Mouse (Mus musculus): ENCODE results near the gene Mroh7. TPM values are rescaled to one million over a fixed set of nuclear protein-coding genes. Genes with fewer than 3 reads are reported as not detected.

Mroh7 gene
- polyA plus RNA-seq, 2 experiments, result 0.06 to 0.22 TPM

DNA sequence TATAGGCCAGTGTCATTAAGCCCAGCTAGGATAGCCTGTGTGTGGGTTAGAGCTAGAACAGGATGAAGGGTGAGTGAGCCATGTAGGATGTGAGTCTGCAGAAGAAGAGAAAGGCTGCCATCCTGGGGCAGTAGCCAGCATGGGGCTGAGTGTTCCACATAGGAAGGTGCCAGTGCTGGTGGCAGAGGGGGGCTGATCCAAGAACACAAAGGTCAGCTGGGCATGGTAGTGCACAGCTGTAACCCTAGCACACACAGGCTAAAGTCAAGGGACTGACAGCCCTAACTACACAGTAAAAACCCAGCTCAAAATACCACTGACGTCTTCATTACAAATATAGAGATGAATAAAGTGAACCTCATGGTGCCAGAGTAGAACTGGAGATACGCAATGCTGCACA is 64.2 kb downstream of the Mroh7 start:
- H3K27ac ChIP-seq, result no peak overlapping the region
- peaks cover 91% of the 10 kb centered on the region for H3K36me3 ChIP-seq (replicated peaks; ENCODE audit: control insufficient read depth, insufficient read depth, low read depth)
- TF ChIP-seq EP300 (IDR thresholded peaks at IDR 0.05; ENCODE audit: low read depth) (no peak), CTCF (IDR thresholded peaks at IDR 0.05; ENCODE audit: low read depth) (no peak)
- H3K27me3 ChIP-seq (ENCODE audit: control insufficient read depth, insufficient read depth, low read length), result no peaks in the 10 kb centered on the region
- no peaks in the 10 kb centered on the region for H3K9me3 ChIP-seq (ENCODE audit: control insufficient read depth, low read length)
- no peak overlapping the region for H3K4me2 ChIP-seq (ENCODE audit: low read depth)
- ATAC-seq (ENCODE audit: insufficient read depth) (no peak), DNase-seq (ENCODE audit: low read depth in 3 of 3, low spot score in 3 of 3) (no peak)
- no peak overlapping the region for H3K9ac ChIP-seq (replicated peaks)
- H3K4me1 ChIP-seq (replicated peaks; ENCODE audit: control insufficient read depth in 2 of 2, insufficient read depth in 2 of 2, low read length in 1 of 2), result no peaks in the 10 kb centered on the region
- WGBS (ENCODE audit: insufficient replicate concordance), result 79% methylated on average over 2 of the region's 2 CpGs
- H3K4me3 ChIP-seq (ENCODE audit: insufficient read depth in 1 of 2, low read depth in 2 of 2, low read length in 2 of 2), result no peak overlapping the region

DNA sequence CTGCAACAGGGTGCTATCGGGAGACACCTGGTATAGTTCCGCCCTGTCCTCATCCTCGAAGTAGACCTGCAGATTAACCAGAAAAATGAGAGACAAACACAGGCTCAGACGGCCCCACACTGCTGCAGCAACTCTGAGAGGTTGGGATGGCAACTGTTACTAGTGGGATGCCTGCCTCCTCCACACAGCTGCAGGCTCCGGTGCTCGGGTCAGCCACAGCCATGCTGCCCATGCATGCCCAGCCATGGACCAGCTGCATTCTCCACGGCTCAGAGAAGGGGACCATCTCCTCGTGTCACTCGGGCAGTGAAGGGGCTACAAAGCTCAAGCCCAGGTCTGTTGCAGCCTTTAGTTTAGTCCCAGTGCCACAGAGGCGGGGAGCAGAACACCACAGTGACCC is 65.1 kb downstream of the Mroh7 start:
- no peaks in the 10 kb centered on the region for H3K9me3 ChIP-seq (ENCODE audit: control insufficient read depth, low read length)
- DNase-seq (ENCODE audit: low read depth in 3 of 3, low spot score in 3 of 3) (no peak), ATAC-seq (ENCODE audit: insufficient read depth) (no peak)
- H3K27me3 ChIP-seq (ENCODE audit: control insufficient read depth, insufficient read depth, low read length), result no peaks in the 10 kb centered on the region
- H3K4me2 ChIP-seq (ENCODE audit: low read depth), result no peak overlapping the region
- H3K9ac ChIP-seq (replicated peaks), result no peak overlapping the region
- no peak overlapping the region for H3K27ac ChIP-seq
- H3K4me3 ChIP-seq (ENCODE audit: insufficient read depth in 1 of 2, low read depth in 2 of 2, low read length in 2 of 2), result no peak overlapping the region
- H3K4me1 ChIP-seq (replicated peaks; ENCODE audit: control insufficient read depth in 2 of 2, insufficient read depth in 2 of 2, low read length in 1 of 2), result no peaks in the 10 kb centered on the region
- H3K36me3 ChIP-seq (replicated peaks; ENCODE audit: control insufficient read depth, insufficient read depth, low read depth), result peaks cover 86% of the 10 kb centered on the region
- TF ChIP-seq CTCF (IDR thresholded peaks at IDR 0.05; ENCODE audit: low read depth) (no peak), EP300 (IDR thresholded peaks at IDR 0.05; ENCODE audit: low read depth) (no peak)
- WGBS (ENCODE audit: insufficient replicate concordance), result 82% methylated on average over 10 of the region's 10 CpGs

DNA sequence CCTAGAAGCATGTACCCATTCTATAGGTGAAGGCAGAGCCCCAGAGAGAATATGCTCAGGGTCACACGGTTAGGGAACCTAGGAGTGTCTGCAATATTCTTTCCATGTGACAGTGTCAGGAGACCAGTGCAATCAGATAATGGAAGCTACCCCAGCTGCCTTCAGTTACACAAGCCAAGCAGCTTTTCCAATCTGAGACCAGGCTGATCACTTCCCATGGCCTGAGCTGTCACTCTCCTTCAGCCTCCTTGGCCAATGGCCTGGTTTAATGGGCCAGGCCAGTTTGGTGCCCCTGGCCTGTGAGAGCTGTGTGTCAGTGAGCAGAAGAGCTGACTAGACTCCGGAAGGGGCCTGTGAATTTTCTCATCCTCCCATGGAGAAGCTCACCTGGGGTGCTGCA is 65.5 kb downstream of the Mroh7 start:
- Histone ChIP-seq H3K9ac (replicated peaks) (no peak overlapping the region), H3K4me1 (replicated peaks; ENCODE audit: control insufficient read depth in 2 of 2, insufficient read depth in 2 of 2, low read length in 1 of 2) (no peaks in the 10 kb centered on the region), H3K4me3 (ENCODE audit: insufficient read depth in 1 of 2, low read depth in 2 of 2, low read length in 2 of 2) (no peak overlapping the region), H3K9me3 (ENCODE audit: control insufficient read depth, low read length) (no peaks in the 10 kb centered on the region), H3K27me3 (ENCODE audit: control insufficient read depth, insufficient read depth, low read length) (no peaks in the 10 kb centered on the region), H3K36me3 (replicated peaks; ENCODE audit: control insufficient read depth, insufficient read depth, low read depth) (peaks cover 81% of the 10 kb centered on the region), H3K27ac (no peak overlapping the region), H3K4me2 (ENCODE audit: low read depth) (no peak overlapping the region)
- ATAC-seq (ENCODE audit: insufficient read depth) (no peak), DNase-seq (ENCODE audit: low read depth in 3 of 3, low spot score in 3 of 3) (no peak)
- whole genome bisulfite sequencing (ENCODE audit: insufficient replicate concordance), result 86% methylated on average over 2 of the region's 2 CpGs
- TF ChIP-seq CTCF (IDR thresholded peaks at IDR 0.05; ENCODE audit: low read depth), result no peak
- TF ChIP-seq EP300 (IDR thresholded peaks at IDR 0.05; ENCODE audit: low read depth), result no peak

DNA sequence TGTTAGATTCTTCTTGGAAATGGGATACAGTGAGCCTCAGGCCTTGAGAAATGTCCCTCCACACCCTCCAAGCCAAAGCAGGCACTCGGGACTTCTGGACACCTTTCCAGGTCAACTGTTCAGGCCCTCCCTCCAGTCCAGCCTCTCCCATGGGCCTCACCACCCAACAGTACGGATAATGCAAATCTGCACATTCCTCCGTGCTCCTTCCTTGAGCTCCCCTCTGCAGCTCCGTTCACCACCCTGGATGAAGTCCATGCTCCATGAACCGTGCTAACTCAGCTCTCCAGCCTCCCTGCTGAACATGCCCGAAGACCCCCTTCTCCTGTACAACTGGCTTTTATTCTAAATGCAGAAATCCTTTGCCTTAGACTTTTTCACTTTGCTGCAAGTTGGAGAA is 66.0 kb downstream of the Mroh7 start:
- peaks cover 76% of the 10 kb centered on the region for H3K36me3 ChIP-seq (replicated peaks; ENCODE audit: control insufficient read depth, insufficient read depth, low read depth)
- no peak overlapping the region for H3K4me2 ChIP-seq (ENCODE audit: low read depth)
- no peaks in the 10 kb centered on the region for H3K4me1 ChIP-seq (replicated peaks; ENCODE audit: control insufficient read depth in 2 of 2, insufficient read depth in 2 of 2, low read length in 1 of 2)
- no peak overlapping the region for H3K27ac ChIP-seq
- no peak overlapping the region for H3K9ac ChIP-seq (replicated peaks)
- TF ChIP-seq CTCF (IDR thresholded peaks at IDR 0.05; ENCODE audit: low read depth), result no peak
- DNase-seq (ENCODE audit: low read depth in 3 of 3, low spot score in 3 of 3), result no peak
- H3K4me3 ChIP-seq (ENCODE audit: insufficient read depth in 1 of 2, low read depth in 2 of 2, low read length in 2 of 2), result no peak overlapping the region
- WGBS (ENCODE audit: insufficient replicate concordance), result 77% methylated on average over 6 of the region's 6 CpGs
- H3K27me3 ChIP-seq (ENCODE audit: control insufficient read depth, insufficient read depth, low read length), result no peaks in the 10 kb centered on the region
- no peak for ATAC-seq (ENCODE audit: insufficient read depth)
- H3K9me3 ChIP-seq (ENCODE audit: control insufficient read depth, low read length), result no peaks in the 10 kb centered on the region

DNA sequence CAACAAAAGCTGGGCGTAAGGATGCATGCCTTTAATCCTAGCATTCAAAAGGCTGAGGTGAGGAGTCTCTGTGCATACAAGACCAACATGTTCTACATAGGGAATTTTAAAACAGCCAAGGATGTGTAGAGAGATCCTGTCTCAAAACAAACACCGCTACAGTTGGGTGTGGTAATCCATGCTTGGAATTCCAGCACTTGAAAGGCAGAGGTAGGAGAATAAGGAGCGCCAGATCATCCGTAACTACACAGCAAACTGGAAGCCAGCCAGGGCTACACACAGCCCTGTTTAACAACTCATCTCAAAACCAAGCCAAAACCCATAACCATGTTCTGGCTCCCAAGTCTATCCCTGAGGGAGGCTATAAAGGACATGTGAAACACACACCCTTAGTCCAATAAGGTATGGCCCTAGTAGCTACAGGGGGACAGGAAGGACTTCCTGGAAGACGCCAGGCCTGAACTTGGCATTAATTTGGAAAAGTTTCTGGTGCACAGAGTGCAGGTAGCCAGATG is 66.7 kb downstream of the Mroh7 start:
- no peak overlapping the region for H3K27ac ChIP-seq
- no peak overlapping the region for H3K4me3 ChIP-seq (ENCODE audit: insufficient read depth in 1 of 2, low read depth in 2 of 2, low read length in 2 of 2)
- TF ChIP-seq EP300 (IDR thresholded peaks at IDR 0.05; ENCODE audit: low read depth), result no peak
- TF ChIP-seq CTCF (IDR thresholded peaks at IDR 0.05; ENCODE audit: low read depth), result no peak
- ATAC-seq (ENCODE audit: insufficient read depth), result no peak
- no peaks in the 10 kb centered on the region for H3K9me3 ChIP-seq (ENCODE audit: control insufficient read depth, low read length)
- H3K4me2 ChIP-seq (ENCODE audit: low read depth), result no peak overlapping the region
- WGBS (ENCODE audit: insufficient replicate concordance), result 87% methylated on average over 5 of the region's 5 CpGs
- no peaks in the 10 kb centered on the region for H3K27me3 ChIP-seq (ENCODE audit: control insufficient read depth, insufficient read depth, low read length)
- no peak for DNase-seq (ENCODE audit: low read depth in 3 of 3, low spot score in 3 of 3)
- no peak overlapping the region for H3K9ac ChIP-seq (replicated peaks)
- no peaks in the 10 kb centered on the region for H3K4me1 ChIP-seq (replicated peaks; ENCODE audit: control insufficient read depth in 2 of 2, insufficient read depth in 2 of 2, low read length in 1 of 2)
- peaks cover 70% of the 10 kb centered on the region for H3K36me3 ChIP-seq (replicated peaks; ENCODE audit: control insufficient read depth, insufficient read depth, low read depth)

Measured in liver, embryonic 14.5 days (tissue).